8 mouse cellular contexts compared by ENCODE assay signal in genomic region chr5:118069315-118069714, GRCm38 (mm10). TPM values are rescaled to one million over a fixed set of nuclear protein-coding genes. Genes with fewer than 3 reads are reported as not detected.
DNase-seq lines count a peak whose midpoint lies in the region; ATAC-seq and TF ChIP-seq lines count a peak whose summit lies in the region.

No protein-coding gene starts in this region.

- no peak overlapping the region for H3K27ac ChIP-seq in MEL (ENCODE audit: control insufficient read depth, low read depth, low read length)
- H3K27ac ChIP-seq in forebrain, embryonic 16.5 days (ENCODE audit: low read length), result no peak overlapping the region
- no peak overlapping the region for H3K27ac ChIP-seq in hindbrain, embryonic 14.5 days

- peak; percentile 83 to 91 (median 88) for TF ChIP-seq CTCF in MEL (IDR thresholded peaks at IDR 0.05 in 2 of 3, conservative IDR thresholded peaks at IDR 0.05 in 1 of 3; ENCODE audit: control insufficient read depth in 1 of 3, insufficient read depth in 1 of 3, low read depth in 2 of 3, low read length in 3 of 3, poor library complexity in 1 of 3, severe bottlenecking in 1 of 3)

- no peaks in the 10 kb centered on the region for H3K9me3 ChIP-seq in MEL (replicated peaks; ENCODE audit: insufficient read depth, low read length)
- no peaks in the 10 kb centered on the region for H3K9me3 ChIP-seq in forebrain, embryonic 16.5 days (ENCODE audit: control insufficient read depth, low read length)
- no peaks in the 10 kb centered on the region for H3K9me3 ChIP-seq in hindbrain, embryonic 14.5 days (ENCODE audit: control insufficient read depth, low read length)

- no peaks in the 10 kb centered on the region for H3K79me2 ChIP-seq in MEL (ENCODE audit: control insufficient read depth, insufficient read depth, low read length, poor library complexity)

- no peaks in the 10 kb centered on the region for H3K27me3 ChIP-seq in MEL (ENCODE audit: control insufficient read depth in 1 of 2, insufficient read depth in 2 of 2, low read length in 2 of 2)
- H3K27me3 ChIP-seq in forebrain, embryonic 16.5 days (replicated peaks; ENCODE audit: control insufficient read depth, insufficient read depth, low read length), result no peaks in the 10 kb centered on the region
- no peaks in the 10 kb centered on the region for H3K27me3 ChIP-seq in hindbrain, embryonic 14.5 days (ENCODE audit: control insufficient read depth, insufficient read depth, low read length)

- no peak for TF ChIP-seq EP300 in MEL (IDR thresholded peaks at IDR 0.05; ENCODE audit: low read depth in 1 of 2, low read length in 2 of 2)

- WGBS in forebrain, embryonic 16.5 days, result 43% methylated on average over 9 of the region's 9 CpGs
- WGBS in hindbrain, embryonic 14.5 days, result 50% methylated on average over 9 of the region's 9 CpGs

- DNase-seq in MEL (ENCODE audit: low read depth, low spot score), result peak; percentile 84
- DNase-seq in c-Kit-positive CD71-positive TER-119-positive erythroid progenitor cells, embryonic 14.5 days (ENCODE audit: low spot score), result peak; percentile 54
- peak; percentile 82 for DNase-seq in hindbrain, embryonic 14.5 days (ENCODE audit: low spot score)
- peak; percentile 82 to 84 for DNase-seq in layer of hippocampus, postnatal 36 days
- DNase-seq in lung, postnatal 25 days (ENCODE audit: low spot score), result peak; percentile 59
- peak; percentile 67 for DNase-seq in retina, postnatal 7 days (ENCODE audit: low read depth, low spot score)
- peak; percentile 64 for DNase-seq in urinary bladder, postnatal 14 days (ENCODE audit: low spot score)

- TF ChIP-seq RAD21 in MEL (IDR thresholded peaks at IDR 0.05; ENCODE audit: low read depth, low read length), result peak; percentile 70

- no peaks in the 10 kb centered on the region for H3K4me1 ChIP-seq in MEL (ENCODE audit: control insufficient read depth in 1 of 2, insufficient read depth in 2 of 2, low read length in 2 of 2)
- peaks cover 38% of the 10 kb centered on the region for H3K4me1 ChIP-seq in forebrain, embryonic 16.5 days (replicated peaks; ENCODE audit: control insufficient read depth, insufficient read depth, low read length)
- peaks cover 19% of the 10 kb centered on the region for H3K4me1 ChIP-seq in hindbrain, embryonic 14.5 days (replicated peaks; ENCODE audit: control insufficient read depth, insufficient read depth, low read length)

- H3K4me3 ChIP-seq in MEL (ENCODE audit: control insufficient read depth in 1 of 2, insufficient read depth in 1 of 2, low read depth in 2 of 2, low read length in 2 of 2), result no peak overlapping the region
- H3K4me3 ChIP-seq in forebrain, embryonic 16.5 days (replicated peaks; ENCODE audit: low read length), result no peak overlapping the region
- H3K4me3 ChIP-seq in hindbrain, embryonic 14.5 days (replicated peaks; ENCODE audit: low read length), result no peak overlapping the region

- TF ChIP-seq POLR2A in MEL (IDR thresholded peaks at IDR 0.05; ENCODE audit: control insufficient read depth in 1 of 2, insufficient read depth in 1 of 2, low read depth in 1 of 2, low read length in 2 of 2, poor library complexity in 1 of 2), result no peak

- peak; percentile 45; the same call in 1 of the 2 replicates for ATAC-seq in forebrain, embryonic 16.5 days
- ATAC-seq in hindbrain, embryonic 14.5 days (ENCODE audit: low FRiP score), result peak; percentile 44; the same call in 1 of the 2 replicates

- H3K9ac ChIP-seq in MEL (ENCODE audit: control insufficient read depth, low read depth, low read length, poor library complexity, severe bottlenecking), result no peak overlapping the region
- no peak overlapping the region for H3K9ac ChIP-seq in forebrain, embryonic 16.5 days (replicated peaks; ENCODE audit: low read depth, low read length)
- no peak overlapping the region for H3K9ac ChIP-seq in hindbrain, embryonic 14.5 days

- H3K4me2 ChIP-seq in forebrain, embryonic 16.5 days (ENCODE audit: low read length), result no peak overlapping the region
- H3K4me2 ChIP-seq in hindbrain, embryonic 14.5 days (replicated peaks), result no peak overlapping the region

- no peaks in the 10 kb centered on the region; a peak in 1 of 4 replicates for H3K36me3 ChIP-seq in MEL (ENCODE audit: control insufficient read depth in 1 of 2, insufficient read depth in 2 of 2, low read length in 2 of 2)
- no peaks in the 10 kb centered on the region for H3K36me3 ChIP-seq in forebrain, embryonic 16.5 days (ENCODE audit: control insufficient read depth, insufficient read depth)
- H3K36me3 ChIP-seq in hindbrain, embryonic 14.5 days (replicated peaks; ENCODE audit: control insufficient read depth, insufficient read depth), result peaks cover 43% of the 10 kb centered on the region

TF ChIP-seq in MEL, 35 proteins besides CTCF, POLR2A, EP300 and RAD21:
- no peak for TF ChIP-seq MYB (IDR thresholded peaks at IDR 0.05; ENCODE audit: low read depth, low read length)
- TF ChIP-seq BHLHE40 (IDR thresholded peaks at IDR 0.05; ENCODE audit: borderline replicate concordance, low read depth, low read length), result no peak
- TF ChIP-seq MAX (IDR thresholded peaks at IDR 0.05; ENCODE audit: low read length), result 0 out of 2 replicates have a peak, but pooled peaks have one; percentile 20
- no peak for TF ChIP-seq UBTF (IDR thresholded peaks at IDR 0.05; ENCODE audit: borderline replicate concordance, insufficient read depth, low read depth, low read length)
- TF ChIP-seq HCFC1 (IDR thresholded peaks at IDR 0.05; ENCODE audit: low read depth, low read length), result 0 out of 2 replicates have a peak, but pooled peaks have one; percentile 20
- peak; percentile 89 for TF ChIP-seq GATA1 (IDR thresholded peaks at IDR 0.05; ENCODE audit: low read depth, low read length)
- peak; percentile 48 for TF ChIP-seq ZC3H11A (IDR thresholded peaks at IDR 0.05; ENCODE audit: low read depth, low read length)
- TF ChIP-seq SMC3 (IDR thresholded peaks at IDR 0.05; ENCODE audit: low read depth, low read length), result peak; percentile 66
TF ChIP-seq in MEL: peak in this region for 5.

RNA-seq across cellular contexts. Expression of gene Tesc, which starts 41.8 kb away (rescaled TPM):
- not detected in 2 replicates for total RNA-seq in MEL (2012; rRNA removed)
- polyA plus RNA-seq in MEL (2012; ENCODE audit: insufficient read depth in 1 of 2, insufficient read length in 2 of 2, low read depth in 1 of 2, low replicate concordance in 2 of 2, missing spikeins in 1 of 2), result under 1 TPM in 1 of 2 experiments, not detected in 1; 0.07 TPM
- polyA plus RNA-seq in forebrain, embryonic 16.5 days (2015; fragmentation: Nextera tagmentation; extraction: Ambion mirVana), result 7.7 and 10.3 TPM in 2 replicates
- 4.3 and 4.9 TPM in 2 replicates for polyA plus RNA-seq in hindbrain, embryonic 14.5 days (2014; fragmentation: Nextera tagmentation; extraction: Ambion mirVana)
- 10 to 100 TPM; 92.5 to 93.1 TPM for total RNA-seq in layer of hippocampus, postnatal 36 days (2021)
